Mouse (Mus musculus): Measurements from ENCODE around the gene Acad12. TPM values are rescaled to one million over a fixed set of nuclear protein-coding genes. Genes with fewer than 3 reads are reported as not detected.

Gene Acad12
- polyA plus RNA-seq, 1 experiment from 2014 or later, result 1.2 TPM

- no peak for ATAC-seq (ENCODE audit: insufficient number of reproducible peaks, insufficient read depth, low FRiP score, low TSS enrichment, low read depth)
- peaks cover 4% of the 10 kb centered on the region; the same call in 1 of the 2 replicates for H3K4me1 ChIP-seq
- H3K9me3 ChIP-seq, result no peaks in the 10 kb centered on the region
- H3K4me3 ChIP-seq, result no peak overlapping the region
- WGBS, result 78% methylated on average over 11 of the region's 11 CpGs
- no peak overlapping the region for H3K4me2 ChIP-seq
- H3K9ac ChIP-seq, result no peak overlapping the region
- peaks cover 88% of the 10 kb centered on the region for H3K36me3 ChIP-seq
- no peak overlapping the region for H3K27ac ChIP-seq
- H3K27me3 ChIP-seq, result no peaks in the 10 kb centered on the region
Observed at GRCm38 (mm10) chr5:121576927-121577488, 41.7 kb downstream of the Acad12 start.

- Histone ChIP-seq H3K4me1 (no peaks in the 10 kb centered on the region), H3K9ac (no peak overlapping the region), H3K27ac (no peak overlapping the region), H3K36me3 (peaks cover 97% of the 10 kb centered on the region), H3K4me3 (no peak overlapping the region), H3K9me3 (no peaks in the 10 kb centered on the region), H3K27me3 (no peaks in the 10 kb centered on the region), H3K4me2 (no peak overlapping the region)
- WGBS, result 94% methylated on average over 11 of the region's 11 CpGs
- ATAC-seq (ENCODE audit: insufficient number of reproducible peaks, insufficient read depth, low FRiP score, low TSS enrichment, low read depth), result no peak
Observed at GRCm38 (mm10) chr5:121575867-121576266, 42.9 kb downstream of the Acad12 start.

- Histone ChIP-seq H3K4me3 (no peak overlapping the region), H3K27me3 (no peaks in the 10 kb centered on the region), H3K9me3 (no peaks in the 10 kb centered on the region), H3K4me1 (no peaks in the 10 kb centered on the region), H3K36me3 (peaks cover 92% of the 10 kb centered on the region), H3K27ac (no peak overlapping the region), H3K9ac (no peak overlapping the region), H3K4me2 (no peak overlapping the region)
- ATAC-seq (ENCODE audit: insufficient number of reproducible peaks, insufficient read depth, low FRiP score, low TSS enrichment, low read depth), result no peak
- WGBS, result 90% methylated on average over 13 of the region's 13 CpGs
Observed at GRCm38 (mm10) chr5:121574145-121574544, 44.6 kb downstream of the Acad12 start.

- H3K36me3 ChIP-seq, result peaks cover 83% of the 10 kb centered on the region
Observed at GRCm38 (mm10) chr5:121570787-121571186, 48.0 kb downstream of the Acad12 start.

GRCm38 (mm10) chr5:121569881-121570420, 48.8 kb downstream of the Acad12 start:
- H3K36me3 ChIP-seq, result peaks cover 75% of the 10 kb centered on the region
- H3K9ac ChIP-seq, result no peak overlapping the region
- no peaks in the 10 kb centered on the region for H3K9me3 ChIP-seq
- no peak overlapping the region for H3K4me2 ChIP-seq
- H3K27me3 ChIP-seq, result no peaks in the 10 kb centered on the region
- WGBS, result 81% methylated on average over 9 of the region's 9 CpGs
- H3K27ac ChIP-seq, result no peak overlapping the region
- H3K4me3 ChIP-seq, result no peak overlapping the region
- 0 out of 2 replicates have a peak, but pooled peaks cover 3% of the 10 kb centered on the region for H3K4me1 ChIP-seq
- ATAC-seq (ENCODE audit: insufficient number of reproducible peaks, insufficient read depth, low FRiP score, low TSS enrichment, low read depth), result no peak

More at GRCm38 (mm10) chr5:121570787-121571186, 48.0 kb downstream of the Acad12 start:
- no peaks in the 10 kb centered on the region for H3K4me1 ChIP-seq
- H3K4me3 ChIP-seq, result no peak overlapping the region
- no peak for ATAC-seq (ENCODE audit: insufficient number of reproducible peaks, insufficient read depth, low FRiP score, low TSS enrichment, low read depth)
- H3K27me3 ChIP-seq, result no peaks in the 10 kb centered on the region
- no peak overlapping the region for H3K27ac ChIP-seq
- no peaks in the 10 kb centered on the region for H3K9me3 ChIP-seq
- 80% methylated on average over 1 of the region's 1 CpGs for WGBS
- H3K4me2 ChIP-seq, result no peak overlapping the region
- H3K9ac ChIP-seq, result no peak overlapping the region

DNA sequence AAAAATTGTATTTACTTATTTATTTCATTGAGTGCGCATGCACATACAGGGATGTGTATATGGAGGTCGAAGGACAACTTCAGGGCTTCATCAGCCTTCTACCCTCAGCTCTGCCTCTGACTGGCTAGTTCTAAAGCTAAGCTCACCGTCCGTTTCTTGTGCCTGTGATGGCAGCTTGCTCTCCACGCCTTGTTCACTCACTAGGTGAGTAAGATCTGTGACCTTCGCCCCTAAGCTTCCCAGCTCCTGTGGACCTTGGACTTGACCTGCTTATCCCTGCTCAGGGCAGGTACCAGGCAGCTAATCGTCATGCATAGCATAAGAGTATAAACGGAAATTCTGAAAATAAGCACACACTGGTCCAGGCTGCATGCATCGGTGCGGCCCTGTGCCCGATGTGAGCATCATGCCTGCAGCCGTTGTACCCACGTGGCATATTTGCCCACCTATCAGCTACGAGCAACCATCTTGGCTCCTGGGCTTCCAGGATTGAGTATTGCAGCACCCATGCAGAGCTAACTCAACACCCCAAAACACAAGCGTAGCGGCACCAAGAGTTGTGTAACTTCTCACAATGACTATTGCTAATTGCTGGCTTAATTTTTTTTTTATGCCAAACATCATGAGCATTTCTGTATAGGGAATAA, 52.6 kb downstream of the Acad12 start:
- ATAC-seq (ENCODE audit: insufficient number of reproducible peaks, insufficient read depth, low FRiP score, low TSS enrichment, low read depth), result no peak
- Histone ChIP-seq H3K27ac (no peak overlapping the region), H3K4me2 (no peak overlapping the region), H3K27me3 (no peaks in the 10 kb centered on the region), H3K9me3 (no peaks in the 10 kb centered on the region), H3K36me3 (peaks cover 37% of the 10 kb centered on the region), H3K9ac (no peak overlapping the region), H3K4me1 (0 out of 2 replicates have a peak, but pooled peaks cover 4% of the 10 kb centered on the region), H3K4me3 (no peak overlapping the region)
- 90% methylated on average over 16 of the region's 16 CpGs for WGBS

- Histone ChIP-seq H3K4me2 (peak overlapping the region; percentile 53), H3K36me3 (peaks cover 23% of the 10 kb centered on the region), H3K27me3 (no peaks in the 10 kb centered on the region), H3K27ac (no peak overlapping the region), H3K9me3 (no peaks in the 10 kb centered on the region), H3K4me3 (peak overlapping the region; percentile 16; the same call in 1 of the 2 replicates), H3K9ac (no peak overlapping the region), H3K4me1 (0 out of 2 replicates have a peak, but pooled peaks cover 4% of the 10 kb centered on the region)
- no peak for ATAC-seq (ENCODE audit: insufficient number of reproducible peaks, insufficient read depth, low FRiP score, low TSS enrichment, low read depth)
- 6% methylated on average over 11 of the region's 11 CpGs for WGBS
Observed at GRCm38 (mm10) chr5:121564468-121564895, 54.3 kb downstream of the Acad12 start.

DNA sequence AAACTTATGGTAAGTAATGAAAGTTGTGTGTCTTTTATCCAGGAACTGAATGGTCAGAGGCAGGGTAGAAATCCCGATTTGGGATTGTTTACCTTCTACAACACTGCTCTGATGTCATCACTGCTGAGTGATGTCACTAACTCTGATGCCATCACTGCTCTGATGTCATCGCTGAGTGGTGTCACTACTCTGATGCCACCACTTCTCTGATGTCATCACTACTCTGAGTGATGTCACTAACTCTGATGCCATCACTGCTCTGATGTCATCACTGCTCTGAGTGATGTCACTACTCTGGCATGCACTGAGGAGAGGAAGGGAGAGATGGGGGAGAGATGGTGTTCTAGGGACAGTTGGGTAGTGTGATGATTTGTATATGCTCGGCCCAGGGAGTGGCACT, 56.3 kb downstream of the Acad12 start:
- Histone ChIP-seq H3K4me3 (no peak overlapping the region), H3K36me3 (peaks cover 7% of the 10 kb centered on the region; the same call in 1 of the 2 replicates), H3K4me2 (no peak overlapping the region), H3K9me3 (no peaks in the 10 kb centered on the region), H3K4me1 (0 out of 2 replicates have a peak, but pooled peaks cover 4% of the 10 kb centered on the region), H3K27ac (no peak overlapping the region), H3K9ac (no peak overlapping the region), H3K27me3 (no peaks in the 10 kb centered on the region)
- WGBS, result 88% methylated on average over 3 of the region's 3 CpGs
- no peak for ATAC-seq (ENCODE audit: insufficient number of reproducible peaks, insufficient read depth, low FRiP score, low TSS enrichment, low read depth)

DNA sequence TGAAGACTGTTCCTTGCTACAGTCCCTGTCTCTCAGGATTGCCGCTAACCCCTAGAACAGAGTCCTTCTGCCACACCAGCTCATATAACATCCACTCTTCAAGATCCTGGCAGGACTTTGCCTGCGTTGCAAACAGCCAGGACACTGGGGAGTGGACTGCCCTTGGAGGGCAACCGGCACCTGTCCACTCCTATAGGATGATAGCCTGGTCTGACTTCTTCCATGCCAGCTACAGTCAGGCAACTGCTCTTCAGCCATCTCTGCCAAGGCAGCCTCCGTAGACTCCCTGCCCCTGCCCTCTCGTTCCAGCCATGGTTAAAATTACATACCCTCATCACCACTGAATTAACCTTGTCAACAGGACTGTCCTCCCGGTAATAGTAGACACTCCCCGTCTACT, 69.5 kb downstream of the Acad12 start:
- Histone ChIP-seq H3K36me3 (no peaks in the 10 kb centered on the region), H3K9ac (no peak overlapping the region), H3K4me1 (peaks cover 12% of the 10 kb centered on the region), H3K27ac (no peak overlapping the region), H3K27me3 (no peaks in the 10 kb centered on the region), H3K9me3 (no peaks in the 10 kb centered on the region), H3K4me2 (no peak overlapping the region), H3K4me3 (no peak overlapping the region)
- 88% methylated on average over 7 of the region's 7 CpGs for WGBS
- ATAC-seq (ENCODE audit: insufficient number of reproducible peaks, insufficient read depth, low FRiP score, low TSS enrichment, low read depth), result no peak

DNA sequence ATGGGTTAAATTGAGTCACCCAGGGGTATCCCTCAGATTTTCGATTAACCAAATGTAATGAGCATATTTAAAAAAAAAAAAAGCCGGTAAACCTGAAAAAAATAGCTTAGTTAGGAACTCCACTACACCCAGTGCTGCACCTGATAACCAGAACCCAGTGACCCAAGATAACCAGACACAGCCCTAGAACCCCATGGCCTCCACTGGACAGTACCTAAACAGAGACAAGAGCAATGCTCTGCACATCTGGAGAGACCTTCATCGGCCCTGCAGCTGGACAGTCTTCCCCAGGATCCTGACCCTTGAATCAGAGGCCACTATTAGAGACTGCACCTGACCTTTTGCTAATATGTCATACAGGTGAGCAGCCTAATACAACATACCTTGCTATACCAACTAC, 71.7 kb downstream of the Acad12 start:
- Histone ChIP-seq H3K27me3 (no peaks in the 10 kb centered on the region), H3K9ac (no peak overlapping the region), H3K9me3 (no peaks in the 10 kb centered on the region), H3K27ac (no peak overlapping the region), H3K4me1 (peaks cover 17% of the 10 kb centered on the region), H3K4me2 (no peak overlapping the region), H3K4me3 (no peak overlapping the region), H3K36me3 (no peaks in the 10 kb centered on the region)
- no peak for ATAC-seq (ENCODE audit: insufficient number of reproducible peaks, insufficient read depth, low FRiP score, low TSS enrichment, low read depth)
- WGBS, result 96% methylated on average over 3 of the region's 3 CpGs
